In genomic region chr10:14404070-14404469, GRCm38 (mm10) we compare ENCODE assay signal across 8 mouse cellular contexts.
DNase-seq lines count a peak whose midpoint lies in the region; ATAC-seq and TF ChIP-seq lines count a peak whose summit lies in the region.
"Had no signal": no experiment of that assay in that cellular context is flagged by ENCODE, and none has a peak within 500 bp of the region (broad histone marks: within the 10 kb centered on the region; RNA-seq: fewer than 3 reads in every experiment).

No protein-coding gene starts in this region.

- DNase-seq in 3T3-L1 (ENCODE audit: low read depth, low spot score) = peak; percentile 81
- peak; percentile 48 for DNase-seq in induced T-regulatory cell, adult 2 months (ENCODE audit: low read depth)
- DNase-seq in stomach, postnatal 0 days (ENCODE audit: low spot score) = no peak

- H3K36me3 ChIP-seq in intestine, postnatal 0 days (ENCODE audit: control insufficient read depth, insufficient read depth) = no peaks in the 10 kb centered on the region
- H3K36me3 ChIP-seq in intestine, embryonic 16.5 days (ENCODE audit: control insufficient read depth, insufficient read depth, low read length) = no peaks in the 10 kb centered on the region
- H3K36me3 ChIP-seq in E14TG2a.4 (ENCODE audit: insufficient read depth, low read length) = no peaks in the 10 kb centered on the region
- H3K36me3 ChIP-seq in stomach, postnatal 0 days (ENCODE audit: control insufficient read depth, insufficient read depth, low read length) = no peaks in the 10 kb centered on the region

- H3K4me1 ChIP-seq in intestine, postnatal 0 days (replicated peaks; ENCODE audit: control insufficient read depth, insufficient read depth, low read length) = no peaks in the 10 kb centered on the region
- H3K4me1 ChIP-seq in intestine, embryonic 16.5 days (ENCODE audit: control insufficient read depth, insufficient read depth, low read length) = no peaks in the 10 kb centered on the region
- H3K4me1 ChIP-seq in E14TG2a.4 (replicated peaks; ENCODE audit: low read depth, low read length) = no peaks in the 10 kb centered on the region
- H3K4me1 ChIP-seq in stomach, postnatal 0 days (replicated peaks; ENCODE audit: control insufficient read depth, insufficient read depth) = no peaks in the 10 kb centered on the region
- H3K4me1 ChIP-seq: embryonic facial prominence, embryonic 15.5 days had no signal

- no peak overlapping the region for H3K9ac ChIP-seq in intestine, postnatal 0 days (ENCODE audit: low read depth, low read length)
- H3K9ac ChIP-seq in intestine, embryonic 16.5 days (ENCODE audit: low read depth, low read length) = no peak overlapping the region
- H3K9ac ChIP-seq in stomach, postnatal 0 days (ENCODE audit: low read length) = no peak overlapping the region
- H3K9ac ChIP-seq: embryonic facial prominence, embryonic 15.5 days had no signal

- no peak overlapping the region for H3K4me3 ChIP-seq in intestine, postnatal 0 days (ENCODE audit: low read depth, low read length)
- H3K4me3 ChIP-seq in intestine, embryonic 16.5 days (ENCODE audit: low read length) = no peak overlapping the region
- H3K4me3 ChIP-seq in E14TG2a.4 (replicated peaks; ENCODE audit: low read length) = no peak overlapping the region
- H3K4me3 ChIP-seq in stomach, postnatal 0 days (ENCODE audit: low read depth, low read length) = no peak overlapping the region
- H3K4me3 ChIP-seq: embryonic facial prominence, embryonic 15.5 days had no signal

- WGBS in intestine, postnatal 0 days = 57% methylated on average over 1 of the region's 1 CpGs
- WGBS in intestine, embryonic 16.5 days = 66% methylated on average over 1 of the region's 1 CpGs
- WGBS in stomach, postnatal 0 days = 46% methylated on average over 1 of the region's 1 CpGs

- H3K27ac ChIP-seq in intestine, postnatal 0 days (ENCODE audit: low read depth, low read length) = no peak overlapping the region
- no peak overlapping the region for H3K27ac ChIP-seq in intestine, embryonic 16.5 days (ENCODE audit: low read length)
- no peak overlapping the region for H3K27ac ChIP-seq in stomach, postnatal 0 days (replicated peaks)
- H3K27ac ChIP-seq: embryonic facial prominence, embryonic 15.5 days had no signal

- no peak for TF ChIP-seq EP300 in stomach, postnatal 0 days (optimal IDR thresholded peaks at IDR 0.05)

- H3K27me3 ChIP-seq in intestine, postnatal 0 days (replicated peaks; ENCODE audit: control insufficient read depth, insufficient read depth, low read length) = no peaks in the 10 kb centered on the region
- H3K27me3 ChIP-seq in intestine, embryonic 16.5 days (replicated peaks; ENCODE audit: control insufficient read depth, insufficient read depth, low read length) = no peaks in the 10 kb centered on the region
- no peaks in the 10 kb centered on the region for H3K27me3 ChIP-seq in E14TG2a.4 (ENCODE audit: insufficient read depth, low read length)
- no peaks in the 10 kb centered on the region for H3K27me3 ChIP-seq in stomach, postnatal 0 days (ENCODE audit: control insufficient read depth, insufficient read depth, low read length)
- H3K27me3 ChIP-seq: embryonic facial prominence, embryonic 15.5 days had no signal

- ATAC-seq in intestine, postnatal 0 days = no peak
- ATAC-seq in intestine, embryonic 16.5 days = no peak
- ATAC-seq in stomach, postnatal 0 days (ENCODE audit: low FRiP score, low TSS enrichment) = no peak
- no peak for ATAC-seq in inflammation-experienced regulatory T-cells, adult 6 months

- no peaks in the 10 kb centered on the region for H3K9me3 ChIP-seq in intestine, postnatal 0 days (ENCODE audit: control insufficient read depth)
- peaks cover 3% of the 10 kb centered on the region; the same call in 1 of the 2 replicates for H3K9me3 ChIP-seq in intestine, embryonic 16.5 days (ENCODE audit: control insufficient read depth, low read length)
- no peaks in the 10 kb centered on the region for H3K9me3 ChIP-seq in E14TG2a.4 (ENCODE audit: low read length)
- H3K9me3 ChIP-seq in stomach, postnatal 0 days (ENCODE audit: control insufficient read depth, low read length) = no peaks in the 10 kb centered on the region
- H3K9me3 ChIP-seq: embryonic facial prominence, embryonic 15.5 days had no signal

- H3K4me2 ChIP-seq in intestine, postnatal 0 days (replicated peaks; ENCODE audit: low read depth) = no peak overlapping the region
- H3K4me2 ChIP-seq in intestine, embryonic 16.5 days (ENCODE audit: low read depth, low read length) = no peak overlapping the region
- no peak overlapping the region for H3K4me2 ChIP-seq in stomach, postnatal 0 days (replicated peaks; ENCODE audit: low read depth)
- H3K4me2 ChIP-seq: embryonic facial prominence, embryonic 15.5 days had no signal

- peak; percentile 70 for TF ChIP-seq CTCF in intestine, postnatal 0 days (IDR thresholded peaks at IDR 0.05; ENCODE audit: low read depth)
- peak; percentile 39; the same call in 1 of the 2 replicates for TF ChIP-seq CTCF in E14TG2a.4 (conservative IDR thresholded peaks at IDR 0.05; ENCODE audit: low read length)
- peak; percentile 72 for TF ChIP-seq CTCF in stomach, postnatal 0 days (IDR thresholded peaks at IDR 0.05; ENCODE audit: low read depth)
